Mouse (Mus musculus) urinary bladder, postnatal 10 days (tissue): Measurements from ENCODE around the gene Lmtk2.

Experiments
- DNase-seq: peaks from one replicate; pipeline ENCODE4 v3.0.0; 2022; ENCODE audit warnings: low spot score

Gene Lmtk2

GRCm38 (mm10) chr5:144218061-144218460 lies 117.8 kb downstream of the Lmtk2 start:
- DNase-seq, result no peak

- no peak for DNase-seq
These were observed 119.1 kb downstream of the Lmtk2 start for GRCm38 (mm10) chr5:144219306-144219705.

- no peak for DNase-seq
These were observed 119.7 kb downstream of the Lmtk2 start for GRCm38 (mm10) chr5:144219936-144220335.

GRCm38 (mm10) chr5:144221305-144221704 lies 121.1 kb downstream of the Lmtk2 start:
- DNase-seq, result no peak

GRCm38 (mm10) chr5:144222811-144223502 lies 122.7 kb downstream of the Lmtk2 start:
- DNase-seq, result no peak

- DNase-seq, result peak; percentile 71
These were observed 123.2 kb downstream of the Lmtk2 start, which contains the start of gene Tecpr1 for GRCm38 (mm10) chr5:144223503-144223862. TSS of gene Tecpr1 (minus strand) at chr5:144223615.

- DNase-seq, result no peak
These were observed 123.9 kb downstream of the Lmtk2 start for GRCm38 (mm10) chr5:144223899-144224816.

GRCm38 (mm10) chr5:144226220-144226619 lies 126.0 kb downstream of the Lmtk2 start:
- DNase-seq, result no peak

- DNase-seq, result no peak
These were observed 130.0 kb downstream of the Lmtk2 start for GRCm38 (mm10) chr5:144230216-144230615.

- DNase-seq, result no peak
These were observed 131.2 kb downstream of the Lmtk2 start for GRCm38 (mm10) chr5:144231410-144231809.

- no peak for DNase-seq
These were observed 132.3 kb downstream of the Lmtk2 start for GRCm38 (mm10) chr5:144232531-144232930.

GRCm38 (mm10) chr5:144234222-144234621 lies 134.0 kb downstream of the Lmtk2 start:
- DNase-seq, result no peak

GRCm38 (mm10) chr5:144234714-144235113 lies 134.5 kb downstream of the Lmtk2 start:
- DNase-seq, result no peak
